Mouse (Mus musculus) kidney, adult 2 months (tissue): ENCODE measurements at regions not wholly inside any gene's neighbourhood (a gene's known extent, or its start where the extent isn't known, plus 50 kb on each side); places are given as distances from the start of the nearest gene placed in this dataset.

Source experiments
- CTCF ChIP-seq: fragments of 200-500 bp; conservative IDR thresholded peaks from 2 replicates; pipeline ENCODE4 v1.5.1; 2011; ENCODE audit warnings: low read depth, mild to moderate bottlenecking, control low read depth, low read length, moderate library complexity, mixed read lengths; ENCODE audit not compliant: insufficient read depth, insufficient read length
- POLR2A ChIP-seq: fragments of 200-500 bp; IDR thresholded peaks from one replicate; pipeline ENCODE4 v1.6.1; 2011; ENCODE audit warnings: low read depth, low read length, control low read depth

- TF ChIP-seq POLR2A (no peak), CTCF (no peak)
Observed at GRCm38 (mm10) chr7:82109977-82110376, 63.7 kb upstream of the Sh3gl3 start.
